Mouse (Mus musculus) brain, embryonic 14.5 days (tissue): ENCODE measurements around the gene Sertad3. TPM values are rescaled to one million over a fixed set of nuclear protein-coding genes. Genes with fewer than 3 reads are reported as not detected.
A peak's percentile ranks its signal among the peaks of the same experiment; 100 is the strongest.

Experiments used
- DNase-seq: peaks from one replicate; pipeline ENCODE4 v3.0.0-alpha.2; 2011; ENCODE audit warnings: low read depth
- CTCF ChIP-seq: fragments of 200-500 bp; IDR thresholded peaks from 2 replicates; pipeline ENCODE4 v1.5.1; 2012; ENCODE audit warnings: inconsistent platforms, mild to moderate bottlenecking, moderate library complexity, borderline replicate concordance; ENCODE audit not compliant: insufficient read depth, insufficient read length; ENCODE audit errors: extremely low read depth
- POLR2A ChIP-seq: fragments of 200-500 bp; IDR thresholded peaks from 2 replicates; pipeline ENCODE4 v1.6.1; 2012; ENCODE audit warnings: mild to moderate bottlenecking, inconsistent platforms, borderline replicate concordance; ENCODE audit not compliant: poor library complexity, insufficient read depth, insufficient read length, severe bottlenecking; ENCODE audit errors: extremely low read depth
- polyA plus RNA-seq: library from polyadenylated mRNA; depleted of rRNA; stranded (reverse); fragments of >200 nt; gene quantifications from 2 replicates; pipeline ENCODE4 v1.2.3, GENCODE M21; 2012; rRNA removed

The Sertad3 gene
- polyA plus RNA-seq = 7.8 and 12.6 TPM in 2 replicates

GRCm38 (mm10) chr7:27473156-27473834 lies at the start of gene Sertad3:
Sertad3 (plus strand) TSS chr7:27473768.
- DNase-seq = peak; percentile 99
- TF ChIP-seq POLR2A (peak; percentile 24; the same call in 1 of the 2 replicates), CTCF (no peak)

GRCm38 (mm10) chr7:27427387-27427786 lies 46.2 kb upstream of the Sertad3 start:
- no peak for DNase-seq
- TF ChIP-seq POLR2A = no peak
- no peak for TF ChIP-seq CTCF

- TF ChIP-seq POLR2A (no peak), CTCF (no peak)
- DNase-seq = no peak
Observed at GRCm38 (mm10) chr7:27428002-27428401, 45.6 kb upstream of the Sertad3 start.

- no peak for DNase-seq
- TF ChIP-seq POLR2A (no peak), CTCF (peak; percentile 21; the same call in 1 of the 2 replicates)
Observed at GRCm38 (mm10) chr7:27429135-27429534, 44.4 kb upstream of the Sertad3 start.

- no peak for DNase-seq
Observed at GRCm38 (mm10) chr7:27433349-27433748, 40.2 kb upstream of the Sertad3 start.

GRCm38 (mm10) chr7:27433794-27434193 lies 39.8 kb upstream of the Sertad3 start:
- TF ChIP-seq POLR2A (no peak), CTCF (no peak)
- DNase-seq = no peak

More at GRCm38 (mm10) chr7:27433349-27433748, 40.2 kb upstream of the Sertad3 start:
- no peak for TF ChIP-seq POLR2A
- no peak for TF ChIP-seq CTCF

- peak; percentile 33 for DNase-seq
Observed at GRCm38 (mm10) chr7:27437544-27437943, 36.0 kb upstream of the Sertad3 start.

GRCm38 (mm10) chr7:27440014-27440413 lies 33.6 kb upstream of the Sertad3 start:
- DNase-seq = no peak
- TF ChIP-seq CTCF (peak; percentile 47; the same call in 1 of the 2 replicates), POLR2A (no peak)

More at GRCm38 (mm10) chr7:27437544-27437943, 36.0 kb upstream of the Sertad3 start:
- TF ChIP-seq POLR2A = no peak
- peak; percentile 54; the same call in 1 of the 2 replicates for TF ChIP-seq CTCF

GRCm38 (mm10) chr7:27446051-27446450 lies 27.5 kb upstream of the Sertad3 start:
- TF ChIP-seq POLR2A = no peak
- DNase-seq = peak; percentile 14

- TF ChIP-seq POLR2A (0 out of 2 replicates have a peak, but pooled peaks have one; percentile 20), CTCF (no peak)
- peak; percentile 61 for DNase-seq
Observed at GRCm38 (mm10) chr7:27446521-27447418, 26.8 kb upstream of the Sertad3 start.
